Mouse (Mus musculus) myocyte (in vitro differentiated cells): Measurements from ENCODE around the gene Rmi2. TPM values are rescaled to one million over a fixed set of nuclear protein-coding genes. Genes with fewer than 3 reads are reported as not detected.

Experiments used
- H3K27me3 ChIP-seq: one replicate; pipeline ENCODE4 v1.6.1; 2011; ENCODE audit not compliant: control insufficient read depth, insufficient read depth, insufficient read length
- H3K36me3 ChIP-seq: one replicate; pipeline ENCODE4 v1.6.1; 2011; ENCODE audit not compliant: control insufficient read depth, insufficient read depth
- H3K4me2 ChIP-seq: one replicate; pipeline ENCODE4 v1.6.1; 2011; ENCODE audit warnings: low read depth, control low read depth
- H3K4me3 ChIP-seq: one replicate; pipeline ENCODE4 v1.5.1; 2011; ENCODE audit warnings: mild to moderate bottlenecking, control low read depth, moderate library complexity
- H3K79me2 ChIP-seq: one replicate; pipeline ENCODE4 v1.6.1; 2011; ENCODE audit not compliant: control insufficient read depth, insufficient read depth
- H3ac ChIP-seq: one replicate; pipeline ENCODE4 v1.6.1; 2011; ENCODE audit not compliant: control insufficient read depth, insufficient read length
- CEBPB ChIP-seq: IDR thresholded peaks from 2 replicates; pipeline ENCODE4 v1.6.1; 2011; ENCODE audit warnings: mild to moderate bottlenecking, moderate library complexity; ENCODE audit not compliant: poor library complexity, insufficient read depth, severe bottlenecking
- E2F4 ChIP-seq: IDR thresholded peaks from one replicate; pipeline ENCODE4 v1.6.1; 2011; ENCODE audit warnings: mild to moderate bottlenecking, control low read depth, moderate library complexity; ENCODE audit not compliant: insufficient read depth
- MAX ChIP-seq: IDR thresholded peaks from one replicate; pipeline ENCODE4 v1.6.1; 2011; ENCODE audit warnings: low read depth, mild to moderate bottlenecking, control low read depth
- MYOD1 ChIP-seq, 3 experiments: IDR thresholded peaks; one replicate each; pipeline ENCODE4 v1.6.1; 2011; ENCODE audit warnings: control low read depth in 2 of 3, low read depth in 2 of 3, mild to moderate bottlenecking in 2 of 3, moderate library complexity in 1 of 3; ENCODE audit not compliant: insufficient read length in 2 of 3, control insufficient read depth in 1 of 3
- MYOG ChIP-seq, 3 experiments: IDR thresholded peaks; one replicate each; pipeline ENCODE4 v1.6.1; 2011; ENCODE audit warnings: control low read depth in 2 of 3, low read depth in 2 of 3, mild to moderate bottlenecking in 2 of 3; ENCODE audit not compliant: insufficient read length in 2 of 3, control insufficient read depth in 1 of 3, insufficient read depth in 1 of 3
- POLR2A ChIP-seq: IDR thresholded peaks from one replicate; pipeline ENCODE4 v1.6.1; 2011; ENCODE audit warnings: low read depth, mild to moderate bottlenecking, control low read depth, moderate library complexity; ENCODE audit not compliant: insufficient read length
- POLR2AphosphoS2 ChIP-seq: IDR thresholded peaks from one replicate; pipeline ENCODE4 v1.6.1; 2011; ENCODE audit warnings: low read depth, control low read depth; ENCODE audit not compliant: insufficient read length
- REST ChIP-seq: IDR thresholded peaks from one replicate; pipeline ENCODE4 v1.6.1; 2011; ENCODE audit warnings: mild to moderate bottlenecking, control low read depth, moderate library complexity; ENCODE audit not compliant: insufficient read depth, insufficient read length
- SRF ChIP-seq: IDR thresholded peaks from one replicate; pipeline ENCODE4 v1.6.1; 2011; ENCODE audit warnings: low read depth; ENCODE audit not compliant: control insufficient read depth, insufficient read length
- TCF12 ChIP-seq: IDR thresholded peaks from one replicate; pipeline ENCODE4 v1.6.1; 2011; ENCODE audit warnings: mild to moderate bottlenecking, control low read depth; ENCODE audit not compliant: poor library complexity, insufficient read depth, severe bottlenecking
- TCF3 ChIP-seq: IDR thresholded peaks from one replicate; pipeline ENCODE4 v1.6.1; 2011; ENCODE audit warnings: low read depth, control low read depth; ENCODE audit not compliant: insufficient read length
- USF1 ChIP-seq: IDR thresholded peaks from one replicate; pipeline ENCODE4 v1.6.1; 2011; ENCODE audit warnings: low read depth, mild to moderate bottlenecking, control low read depth, moderate library complexity
- polyA plus RNA-seq: library from polyadenylated mRNA; unstranded; fragments of >200 nt; fragmentation: generic; extraction: Trizol; gene quantifications from one replicate; pipeline ENCODE4 v1.2.1, GENCODE M21; 2012; ENCODE audit warnings: missing spikeins

Gene Rmi2
- polyA plus RNA-seq, 1 experiment: 0.64 TPM

- Histone ChIP-seq H3K27me3 (no peaks in the 10 kb centered on the region), H3K4me2 (peak overlapping the region; percentile 12), H3K79me2 (no peaks in the 10 kb centered on the region), H3K36me3 (no peaks in the 10 kb centered on the region), H3K4me3 (no peak overlapping the region), H3ac (no peak overlapping the region)
- TF ChIP-seq MAX (no peak), USF1 (no peak), POLR2AphosphoS2 (no peak), MYOG (IDR thresholded peaks at IDR 0.05; ENCODE audit: control insufficient read depth in 1 of 3, insufficient read depth in 1 of 3, insufficient read length in 2 of 3, low read depth in 2 of 3) (no peak), E2F4 (no peak), CEBPB (no peak), POLR2A (no peak), TCF3 (no peak), TCF12 (no peak), REST (no peak), MYOD1 (IDR thresholded peaks at IDR 0.05; ENCODE audit: control insufficient read depth in 1 of 3, insufficient read length in 2 of 3, low read depth in 2 of 3) (no peak), SRF (no peak)
These were observed 8.8 kb downstream of the Rmi2 start for GRCm38 (mm10) chr16:10843486-10844318.

DNA sequence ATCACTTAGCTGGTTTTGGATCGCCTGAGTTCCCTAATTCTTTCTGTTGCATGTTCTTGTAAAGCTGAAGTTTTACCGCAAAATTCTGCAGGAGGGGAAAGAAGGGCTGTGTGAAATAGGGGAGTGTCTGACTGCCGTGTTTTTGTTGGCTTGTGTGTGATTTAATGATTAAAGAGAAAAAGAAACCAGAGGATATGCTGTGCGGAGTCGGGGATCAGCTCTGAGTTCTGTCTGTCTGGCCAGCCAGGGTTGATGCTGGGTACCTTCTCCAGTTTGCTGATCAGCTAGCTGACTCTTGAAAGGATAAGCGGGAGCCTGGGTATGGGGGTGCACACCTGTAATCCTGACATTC is 9.4 kb downstream of the Rmi2 start:
- no peaks in the 10 kb centered on the region for H3K36me3 ChIP-seq
- no peak for TF ChIP-seq TCF12
- TF ChIP-seq MAX: no peak
- TF ChIP-seq POLR2AphosphoS2: no peak
- TF ChIP-seq E2F4: no peak
- TF ChIP-seq SRF: no peak
- no peak for TF ChIP-seq TCF3
- TF ChIP-seq REST: no peak
- no peak for TF ChIP-seq MYOG (IDR thresholded peaks at IDR 0.05; ENCODE audit: control insufficient read depth in 1 of 3, insufficient read depth in 1 of 3, insufficient read length in 2 of 3, low read depth in 2 of 3)
- no peak for TF ChIP-seq POLR2A
- no peak for TF ChIP-seq MYOD1 (IDR thresholded peaks at IDR 0.05; ENCODE audit: control insufficient read depth in 1 of 3, insufficient read length in 2 of 3, low read depth in 2 of 3)
- TF ChIP-seq CEBPB: no peak
- no peak for TF ChIP-seq USF1
- peak overlapping the region; percentile 12 for H3K4me2 ChIP-seq
- no peak overlapping the region for H3K4me3 ChIP-seq
- no peaks in the 10 kb centered on the region for H3K27me3 ChIP-seq
- no peak overlapping the region for H3ac ChIP-seq
- H3K79me2 ChIP-seq: no peaks in the 10 kb centered on the region

DNA sequence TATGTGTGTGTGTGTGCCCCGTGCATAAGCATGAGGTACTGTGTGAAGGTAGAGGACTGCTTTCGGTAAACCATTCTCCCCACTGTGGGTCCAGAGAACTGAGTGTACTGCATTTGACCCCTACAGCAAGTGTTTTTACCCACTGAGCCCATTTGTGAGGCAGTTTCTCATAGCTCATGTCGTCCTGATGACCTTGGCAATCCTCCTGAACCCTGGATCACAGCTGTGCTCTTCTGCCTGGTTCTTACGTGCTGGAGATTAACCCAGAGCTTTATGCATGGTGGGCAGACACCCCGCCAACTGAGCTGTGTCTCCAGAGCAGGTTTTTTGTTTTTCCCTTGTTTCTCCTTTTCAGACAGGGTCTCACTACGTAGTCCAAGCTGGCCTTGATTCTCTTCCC is 11.1 kb downstream of the Rmi2 start:
- no peaks in the 10 kb centered on the region for H3K36me3 ChIP-seq
- H3ac ChIP-seq: no peak overlapping the region
- H3K4me2 ChIP-seq: no peak overlapping the region
- no peak overlapping the region for H3K4me3 ChIP-seq
- H3K27me3 ChIP-seq: no peaks in the 10 kb centered on the region
- no peak for TF ChIP-seq POLR2A
- no peak for TF ChIP-seq POLR2AphosphoS2
- TF ChIP-seq MAX: no peak
- TF ChIP-seq MYOD1 (IDR thresholded peaks at IDR 0.05; ENCODE audit: control insufficient read depth in 1 of 3, insufficient read length in 2 of 3, low read depth in 2 of 3): no peak
- TF ChIP-seq MYOG (IDR thresholded peaks at IDR 0.05; ENCODE audit: control insufficient read depth in 1 of 3, insufficient read depth in 1 of 3, insufficient read length in 2 of 3, low read depth in 2 of 3): no peak
- TF ChIP-seq E2F4: no peak
- H3K79me2 ChIP-seq: no peaks in the 10 kb centered on the region

GRCm38 (mm10) chr16:10846503-10846902 is 11.6 kb downstream of the Rmi2 start:
- Histone ChIP-seq H3K27me3 (no peaks in the 10 kb centered on the region), H3K4me3 (no peak overlapping the region), H3K4me2 (no peak overlapping the region), H3ac (no peak overlapping the region), H3K79me2 (no peaks in the 10 kb centered on the region), H3K36me3 (no peaks in the 10 kb centered on the region)
- no peak for TF ChIP-seq REST
- no peak for TF ChIP-seq TCF12
- no peak for TF ChIP-seq POLR2A
- no peak for TF ChIP-seq SRF
- no peak for TF ChIP-seq POLR2AphosphoS2
- TF ChIP-seq MYOD1 (IDR thresholded peaks at IDR 0.05; ENCODE audit: control insufficient read depth in 1 of 3, insufficient read length in 2 of 3, low read depth in 2 of 3): no peak
- no peak for TF ChIP-seq TCF3
